Comparison of ENCODE assay signal across 27 mouse cellular contexts in genomic region chr11:21634171-21634907, GRCm38 (mm10).
DNase-seq lines count a peak whose midpoint lies in the region; ATAC-seq lines count a peak whose summit lies in the region.
"Had no signal": no experiment of that assay in that cellular context is flagged by ENCODE, and none has a peak within 500 bp of the region (broad histone marks: within the 10 kb centered on the region; RNA-seq: fewer than 3 reads in every experiment).

No protein-coding gene starts in this region.

- no peak for DNase-seq in midbrain, embryonic 11.5 days (ENCODE audit: low spot score, missing footprints)
- peak; percentile 15 for DNase-seq in retina, postnatal 1 day
- DNase-seq in retina, embryonic 14.5 days (ENCODE audit: low spot score) = no peak
- peak; percentile 57 for DNase-seq in R1 (ENCODE audit: low read depth, low spot score)
- no peak for DNase-seq in lung, postnatal 25 days (ENCODE audit: low spot score)
- no peak for DNase-seq in layer of hippocampus, postnatal 36 days
- DNase-seq: adrenal gland, adult 2 months; adrenal gland, postnatal 25 days; B cell, adult 2 months; cerebellum, adult 2 months; cerebellum, postnatal 10 days; embryo, embryonic 11 days; gastrocnemius, adult 2 months; gastrocnemius, postnatal 25 days; heart, adult 11 months; heart, postnatal 10 days; heart, postnatal 4 days had no signal

- H3K4me1 ChIP-seq in midbrain, embryonic 11.5 days (ENCODE audit: control insufficient read depth, insufficient read depth, low read length) = no peaks in the 10 kb centered on the region
- H3K4me1 ChIP-seq in midbrain, embryonic 13.5 days (replicated peaks) = no peaks in the 10 kb centered on the region
- H3K4me1 ChIP-seq: forebrain, embryonic 10.5 days; hindbrain, embryonic 12.5 days had no signal

- H3K27me3 ChIP-seq in midbrain, embryonic 11.5 days (ENCODE audit: control insufficient read depth, insufficient read depth, low read length) = no peaks in the 10 kb centered on the region
- H3K27me3 ChIP-seq in midbrain, embryonic 13.5 days = no peaks in the 10 kb centered on the region
- H3K27me3 ChIP-seq: embryonic facial prominence, embryonic 15.5 days; hindbrain, embryonic 12.5 days had no signal

- ATAC-seq in midbrain, embryonic 11.5 days (ENCODE audit: low FRiP score) = peak; percentile 52; the same call in 1 of the 2 replicates
- no peak for ATAC-seq in midbrain, embryonic 13.5 days
- ATAC-seq: CD4-positive, CD25-positive, alpha-beta regulatory T cell, adult 4 months; forebrain, embryonic 14.5 days; hindbrain, embryonic 16.5 days had no signal

- H3K27ac ChIP-seq in midbrain, embryonic 11.5 days (ENCODE audit: low read depth, low read length) = no peak overlapping the region
- H3K27ac ChIP-seq in midbrain, embryonic 13.5 days = no peak overlapping the region
- H3K27ac ChIP-seq: embryonic facial prominence, embryonic 15.5 days; forebrain, embryonic 10.5 days; gastrocnemius, adult 2 months; heart, embryonic 10.5 days; hindbrain, embryonic 12.5 days had no signal

- no peak overlapping the region for H3K4me2 ChIP-seq in midbrain, embryonic 11.5 days
- no peak overlapping the region for H3K4me2 ChIP-seq in midbrain, embryonic 13.5 days (replicated peaks)
- H3K4me2 ChIP-seq: embryonic facial prominence, embryonic 15.5 days; hindbrain, embryonic 12.5 days had no signal

- H3K36me3 ChIP-seq in midbrain, embryonic 11.5 days (ENCODE audit: control insufficient read depth, insufficient read depth, low read length) = no peaks in the 10 kb centered on the region
- no peaks in the 10 kb centered on the region for H3K36me3 ChIP-seq in midbrain, embryonic 13.5 days
- H3K36me3 ChIP-seq: embryonic facial prominence, embryonic 15.5 days; forebrain, embryonic 10.5 days; G1E; heart, embryonic 10.5 days; hindbrain, embryonic 12.5 days had no signal

- no peak overlapping the region for H3K4me3 ChIP-seq in midbrain, embryonic 11.5 days (ENCODE audit: low read depth, low read length)
- no peak overlapping the region for H3K4me3 ChIP-seq in midbrain, embryonic 13.5 days (replicated peaks)
- H3K4me3 ChIP-seq: embryonic facial prominence, embryonic 15.5 days; erythroblast, embryonic 14.5 days; forebrain, embryonic 10.5 days; gastrocnemius, adult 2 months; heart, embryonic 10.5 days; hindbrain, embryonic 12.5 days had no signal

- H3K9me3 ChIP-seq in midbrain, embryonic 11.5 days (ENCODE audit: control insufficient read depth, low read length) = no peaks in the 10 kb centered on the region
- peaks cover 4% of the 10 kb centered on the region; the same call in 1 of the 2 replicates for H3K9me3 ChIP-seq in midbrain, embryonic 13.5 days
- H3K9me3 ChIP-seq: embryonic facial prominence, embryonic 15.5 days; forebrain, embryonic 10.5 days; G1E; heart, embryonic 10.5 days; hindbrain, embryonic 12.5 days had no signal

- no peak overlapping the region for H3K9ac ChIP-seq in midbrain, embryonic 11.5 days (ENCODE audit: low read length)
- H3K9ac ChIP-seq in midbrain, embryonic 13.5 days (replicated peaks) = no peak overlapping the region
- H3K9ac ChIP-seq: embryonic facial prominence, embryonic 15.5 days; hindbrain, embryonic 12.5 days had no signal

- WGBS in midbrain, embryonic 11.5 days = 56% methylated on average over 9 of the region's 9 CpGs
- 74% methylated on average over 9 of the region's 9 CpGs for WGBS in midbrain, embryonic 13.5 days

Comparison
In these comparisons a context has a peak if more than half of its experiments do, and no peak if none do; other contexts are left out.
1. DNase-seq: peak in retina, postnatal 1 day (single experiment) and R1 (single experiment); none in midbrain, embryonic 11.5 days (single experiment), retina, embryonic 14.5 days (single experiment), lung, postnatal 25 days (single experiment) and layer of hippocampus, postnatal 36 days (0 of 2).